Mouse (Mus musculus) limb, embryonic 14.5 days (tissue): ENCODE results near the gene Reep6. TPM values are rescaled to one million over a fixed set of nuclear protein-coding genes. Genes with fewer than 3 reads are reported as not detected.

ENCODE experiments used
- ATAC-seq: fragments of 200-750 bp; cut with Nextera tagmentation; 2 replicates; pipeline ENCODE4 v1.8.0; 2017; ENCODE audit warnings: low read depth, moderate number of reproducible peaks, moderate TSS enrichment; ENCODE audit not compliant: low FRiP score
- DNase-seq: peaks from one replicate; pipeline ENCODE4 v3.0.0-alpha.2; 2015; ENCODE audit warnings: low spot score
- H3K27ac ChIP-seq: fragments of 300-500 bp; sonication (generic); replicated peaks from 2 replicates; pipeline ENCODE4 v1.5.1; 2014; ENCODE audit warnings: low read depth, mild to moderate bottlenecking, low read length, moderate library complexity, mixed read lengths
- H3K27me3 ChIP-seq: fragments of 300-500 bp; sonication (generic); 2 replicates; pipeline ENCODE4 v1.6.1; 2014; ENCODE audit warnings: low read length, mixed read lengths; ENCODE audit not compliant: control insufficient read depth, insufficient read depth
- H3K36me3 ChIP-seq: fragments of 300-500 bp; sonication (generic); 2 replicates; pipeline ENCODE4 v1.6.1; 2014; ENCODE audit warnings: mild to moderate bottlenecking, low read length, moderate library complexity, mixed read lengths; ENCODE audit not compliant: control insufficient read depth, insufficient read depth
- H3K4me1 ChIP-seq: fragments of 300-500 bp; sonication (generic); 2 replicates; pipeline ENCODE4 v1.6.1; 2014; ENCODE audit warnings: antibody characterized with exemption, low read length, mixed read lengths; ENCODE audit not compliant: control insufficient read depth, insufficient read depth
- H3K4me2 ChIP-seq: fragments of 300-500 bp; sonication (generic); replicated peaks from 2 replicates; pipeline ENCODE4 v1.6.1; 2014; ENCODE audit warnings: low read depth, mild to moderate bottlenecking, low read length, moderate library complexity; ENCODE audit not compliant: severe bottlenecking
- H3K4me3 ChIP-seq: fragments of 300-500 bp; sonication (generic); replicated peaks from 2 replicates; pipeline ENCODE4 v1.5.1; 2014; ENCODE audit warnings: low read length
- H3K9ac ChIP-seq: fragments of 300-500 bp; sonication (generic); 2 replicates; pipeline ENCODE4 v1.6.1; 2014; ENCODE audit warnings: mild to moderate bottlenecking, low read depth, low read length, moderate library complexity; ENCODE audit not compliant: severe bottlenecking
- H3K9me3 ChIP-seq: fragments of 300-500 bp; sonication (generic); 2 replicates; pipeline ENCODE4 v1.6.1; 2016; ENCODE audit warnings: low read length; ENCODE audit not compliant: control insufficient read depth
- POLR2A ChIP-seq: fragments of 200-500 bp; IDR thresholded peaks from 2 replicates; pipeline ENCODE4 v1.8.0; 2012; ENCODE audit warnings: inconsistent platforms, mild to moderate bottlenecking, moderate library complexity, borderline replicate concordance; ENCODE audit not compliant: insufficient read depth, insufficient read length; ENCODE audit errors: extremely low read depth
- WGBS: fragments of 180-500 bp; shearing (Covaris S2); extraction: QIAGEN DNeasy Blood & Tissue Kit; methylation state at CpG from one replicate; pipeline ENCODE4 v1.1.7; 2014; 5-methylcytosine and 5-hydroxymethylcytosine counted together
- polyA plus RNA-seq, 2 experiments: library from polyadenylated mRNA; depleted of rRNA in 1 of 2; stranded (reverse) in 1 of 2; unstranded in 1 of 2; fragments of >200 nt; fragmentation: Nextera tagmentation in 1 of 2; extraction: Ambion mirVana in 1 of 2; gene quantifications; 2 replicates each; pipeline versions ENCODE4 v1.2.1 to v1.2.3; 2012 to 2014

The Reep6 gene
- polyA plus RNA-seq (2012; rRNA removed) (3.9 TPM in 2 replicates), polyA plus RNA-seq (2014; fragmentation: Nextera tagmentation; extraction: Ambion mirVana) (9.9 and 10.5 TPM in 2 replicates)

DNA sequence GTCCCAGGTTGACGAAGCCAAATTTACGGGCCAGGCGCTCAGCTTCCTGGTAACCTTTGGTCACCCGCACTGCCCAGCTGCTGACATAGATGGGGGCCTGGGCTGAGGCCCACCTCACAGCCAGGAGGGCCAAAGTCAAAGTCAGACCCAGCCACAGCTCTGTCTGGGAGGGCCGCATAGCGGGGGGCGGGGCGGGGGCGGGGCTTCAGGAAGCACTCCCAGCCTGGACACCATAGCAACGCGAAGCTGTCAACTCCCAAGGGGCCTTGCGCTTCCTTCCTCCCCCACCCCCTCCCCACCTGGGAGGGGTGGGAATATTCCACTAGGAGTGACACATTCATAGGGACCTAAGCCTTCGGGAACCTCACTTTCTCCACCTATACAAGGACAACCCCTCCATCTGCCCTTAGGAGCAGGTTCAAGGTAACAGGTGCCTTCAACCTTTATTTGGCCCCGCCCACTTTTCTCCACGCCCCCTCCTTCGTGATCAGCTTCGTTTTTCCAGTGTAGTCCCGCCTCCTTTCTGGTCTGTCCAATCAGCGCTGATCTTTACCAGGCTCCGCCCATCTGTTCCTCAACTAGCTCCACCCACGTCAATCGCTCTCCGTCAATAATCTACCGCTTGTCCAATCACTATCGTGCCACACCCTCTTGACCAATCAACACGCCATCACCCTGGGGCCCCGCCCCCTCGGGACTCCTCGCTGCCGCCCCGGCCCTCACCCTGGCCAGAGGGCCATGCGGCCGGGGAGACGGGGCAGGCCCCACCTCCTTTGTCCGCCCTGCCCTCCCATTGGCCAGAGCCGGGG, at the start of gene Reep6, which contains the start of gene Pcsk4:
Gene Reep6 (plus strand): TSS at position 681 of the 809 bp plus-strand sequence.
Gene Pcsk4 (minus strand): TSS at position 226 of the 809 bp plus-strand sequence.
- TF ChIP-seq POLR2A, result no peak
- WGBS, result 3% methylated on average over 33 of the region's 36 CpGs
- Histone ChIP-seq H3K4me2 (peak within 1 kb of the TSS; percentile 81), H3K9me3 (no peaks in the 10 kb centered on the region), H3K36me3 (no peaks in the 10 kb centered on the region), H3K27me3 (no peaks in the 10 kb centered on the region), H3K4me3 (peak within 1 kb of the TSS; percentile 47), H3K4me1 (peaks cover 10% of the 10 kb centered on the region), H3K27ac (no peak within 1 kb of the TSS), H3K9ac (peak within 1 kb of the TSS; percentile 32)
- peak; percentile 90 for DNase-seq
- peak; percentile 94 for ATAC-seq

DNA sequence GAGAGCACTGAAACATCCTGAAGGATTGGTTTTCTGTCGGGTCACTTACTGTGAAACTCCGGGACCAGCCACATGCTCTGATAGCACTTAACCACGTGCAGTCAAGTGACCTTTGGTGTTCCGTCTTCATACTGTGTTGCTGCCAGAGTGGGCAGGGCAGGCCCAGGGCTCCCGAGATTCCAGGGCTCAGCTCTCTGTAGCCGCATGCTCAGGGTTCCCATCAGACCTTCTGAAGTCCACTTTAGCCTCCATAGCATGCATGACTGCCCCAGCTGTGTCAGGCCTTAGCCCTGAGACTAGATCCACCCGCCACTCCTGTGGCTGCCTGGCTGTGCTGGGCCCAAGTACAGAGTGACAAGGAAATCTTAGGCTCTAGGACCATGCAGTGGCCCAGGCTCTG, 48.4 kb upstream of the Reep6 start:
- Histone ChIP-seq H3K4me1 (no peaks in the 10 kb centered on the region), H3K9me3 (no peaks in the 10 kb centered on the region), H3K9ac (no peak overlapping the region), H3K36me3 (peaks cover 97% of the 10 kb centered on the region), H3K4me2 (no peak overlapping the region), H3K27me3 (no peaks in the 10 kb centered on the region), H3K27ac (no peak overlapping the region), H3K4me3 (no peak overlapping the region)
- DNase-seq (no peak), ATAC-seq (no peak)
- no peak for TF ChIP-seq POLR2A
- 84% methylated on average over 7 of the region's 7 CpGs for WGBS

DNA sequence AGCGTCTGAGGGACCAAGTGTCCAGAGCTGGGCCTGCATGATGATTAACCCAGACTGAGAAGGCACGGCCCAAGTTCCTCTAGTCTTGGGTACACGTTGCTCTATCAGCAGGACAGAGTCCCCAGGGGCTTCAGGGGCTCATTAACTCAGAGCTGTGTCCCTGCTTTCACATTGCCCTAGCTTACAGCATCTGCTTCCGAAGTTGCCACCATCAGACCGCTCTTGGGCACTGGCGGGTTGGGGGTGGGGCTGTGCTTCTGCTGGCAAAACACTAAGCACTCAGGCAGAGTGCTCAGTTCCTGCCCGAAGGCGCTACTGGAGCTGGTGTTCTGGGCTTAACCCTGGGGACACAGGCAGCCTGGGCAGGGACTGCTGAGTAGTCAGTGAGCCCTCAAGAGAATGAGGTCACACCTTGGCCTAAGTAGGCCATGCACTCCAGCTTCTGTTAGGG, 47.8 kb upstream of the Reep6 start:
- 76% methylated on average over 8 of the region's 8 CpGs for WGBS
- no peak for DNase-seq
- Histone ChIP-seq H3K36me3 (peaks cover 96% of the 10 kb centered on the region), H3K4me2 (no peak overlapping the region), H3K27me3 (no peaks in the 10 kb centered on the region), H3K4me1 (no peaks in the 10 kb centered on the region), H3K9ac (no peak overlapping the region), H3K27ac (no peak overlapping the region), H3K4me3 (no peak overlapping the region), H3K9me3 (no peaks in the 10 kb centered on the region)
- ATAC-seq, result no peak
- TF ChIP-seq POLR2A, result no peak

DNA sequence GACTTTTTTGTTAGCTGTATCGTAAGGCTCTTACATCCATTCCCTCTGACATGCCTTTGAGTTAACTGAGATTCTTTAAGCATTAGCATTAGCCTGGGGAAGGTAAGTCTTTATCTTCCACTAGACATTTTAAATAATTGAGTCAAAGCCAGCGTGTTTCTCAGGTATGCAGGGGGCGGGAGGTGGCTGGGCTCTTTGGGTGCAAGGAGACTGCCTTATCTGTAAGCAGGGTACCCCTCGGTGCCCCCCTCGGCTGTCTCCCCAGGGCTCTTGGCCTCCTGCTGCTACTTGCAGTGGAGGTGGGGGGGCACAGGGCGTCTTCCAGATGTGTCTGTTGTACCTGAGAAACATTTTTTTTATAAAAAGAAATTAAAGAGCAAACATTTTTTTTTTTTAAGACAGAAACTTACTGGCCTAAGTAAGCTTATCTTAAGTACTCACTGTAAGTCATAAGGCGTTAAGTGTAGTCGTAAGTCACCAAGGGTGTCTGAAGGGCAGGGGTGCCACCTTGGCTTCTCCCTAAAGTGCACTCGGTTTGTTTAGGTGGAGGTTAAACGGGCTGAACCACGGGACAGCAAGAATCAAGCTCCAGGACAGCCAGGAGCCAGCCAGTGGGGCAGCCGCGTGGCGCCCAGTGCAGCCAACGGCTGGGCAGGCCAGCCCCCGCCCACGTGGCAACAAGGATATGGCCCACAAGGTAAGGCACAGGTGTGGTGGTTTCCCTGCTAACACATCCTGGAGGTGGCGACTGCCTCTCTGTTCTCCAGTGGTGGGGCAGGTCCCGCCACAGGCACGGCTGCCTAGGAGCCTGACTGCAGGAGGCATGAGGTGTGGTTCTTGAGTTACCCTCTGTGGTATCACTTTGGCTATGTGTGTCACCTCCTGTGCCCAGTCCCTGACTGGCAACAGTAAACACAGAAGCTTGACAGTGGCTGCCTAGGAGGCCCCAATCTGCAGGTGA, 47.0 kb upstream of the Reep6 start:
- DNase-seq, result no peak

More for the DNA sequence above, 47.0 kb upstream of the Reep6 start:
- H3K9ac ChIP-seq, result no peak overlapping the region
- no peak for ATAC-seq
- H3K27ac ChIP-seq, result no peak overlapping the region
- no peak overlapping the region for H3K4me2 ChIP-seq
- no peak overlapping the region for H3K4me3 ChIP-seq
- no peaks in the 10 kb centered on the region for H3K9me3 ChIP-seq
- no peak for TF ChIP-seq POLR2A
- no peaks in the 10 kb centered on the region for H3K4me1 ChIP-seq
- no peaks in the 10 kb centered on the region for H3K27me3 ChIP-seq
- peaks cover 95% of the 10 kb centered on the region for H3K36me3 ChIP-seq
- WGBS, result 88% methylated on average over 20 of the region's 20 CpGs
